Mouse (Mus musculus) stomach, embryonic 16.5 days (tissue): ENCODE measurements around the gene Srrt. TPM values are rescaled to one million over a fixed set of nuclear protein-coding genes. Genes with fewer than 3 reads are reported as not detected.

Experiments
- ATAC-seq: fragments of 200-750 bp; cut with Nextera tagmentation; 2 replicates; pipeline ENCODE4 v1.8.0; 2017; ENCODE audit warnings: moderate number of reproducible peaks, moderate TSS enrichment; ENCODE audit not compliant: insufficient read depth, low FRiP score
- H3K27ac ChIP-seq: fragments of 300-500 bp; sonication (generic); 2 replicates; pipeline ENCODE4 v1.5.1; 2014; ENCODE audit warnings: low read length
- H3K27me3 ChIP-seq: fragments of 300-500 bp; sonication (generic); 2 replicates; pipeline ENCODE4 v1.6.1; 2014; ENCODE audit warnings: low read length, control low read depth, mixed read lengths; ENCODE audit not compliant: control insufficient read depth, insufficient read depth
- H3K36me3 ChIP-seq: fragments of 300-500 bp; sonication (generic); 2 replicates; pipeline ENCODE4 v1.6.1; 2014; ENCODE audit warnings: low read length; ENCODE audit not compliant: control insufficient read depth, insufficient read depth
- H3K4me1 ChIP-seq: fragments of 300-500 bp; sonication (generic); 2 replicates; pipeline ENCODE4 v1.6.1; 2014; ENCODE audit warnings: low read length, control low read depth, mixed read lengths; ENCODE audit not compliant: control insufficient read depth, insufficient read depth
- H3K4me2 ChIP-seq: fragments of 300-500 bp; sonication (generic); 2 replicates; pipeline ENCODE4 v1.6.1; 2014; ENCODE audit warnings: low read depth, low read length, mixed read lengths
- H3K4me3 ChIP-seq: fragments of 300-500 bp; sonication (generic); replicated peaks from 2 replicates; pipeline ENCODE4 v1.5.1; 2014; ENCODE audit warnings: mild to moderate bottlenecking, low read length
- H3K9ac ChIP-seq: fragments of 300-500 bp; sonication (generic); 2 replicates; pipeline ENCODE4 v1.6.1; 2014; ENCODE audit warnings: low read length
- H3K9me3 ChIP-seq: fragments of 300-500 bp; sonication (generic); replicated peaks from 2 replicates; pipeline ENCODE4 v1.6.1; 2016; ENCODE audit warnings: low read length, control low read depth; ENCODE audit not compliant: control insufficient read depth
- WGBS: fragments of 180-500 bp; shearing (Covaris S2); extraction: QIAGEN DNeasy Blood & Tissue Kit; methylation state at CpG from one replicate; pipeline ENCODE4 v1.1.7; 2014; 5-methylcytosine and 5-hydroxymethylcytosine counted together
- polyA plus RNA-seq: library from polyadenylated mRNA; unstranded; fragments of >200 nt; fragmentation: Nextera tagmentation; extraction: Ambion mirVana; gene quantifications from 2 replicates; pipeline ENCODE4 v1.2.1, GENCODE M21; 2015

Gene Srrt
- polyA plus RNA-seq, 1 experiment from 2014 or later = 113 TPM

- Histone ChIP-seq H3K4me2 (peak overlapping the region; percentile 93), H3K27me3 (peaks cover 4% of the 10 kb centered on the region; the same call in 1 of the 2 replicates), H3K4me1 (peaks cover 17% of the 10 kb centered on the region), H3K36me3 (peaks cover 33% of the 10 kb centered on the region), H3K9ac (peak overlapping the region; percentile 82), H3K27ac (no peak overlapping the region), H3K9me3 (no peaks in the 10 kb centered on the region), H3K4me3 (peak overlapping the region; percentile 53; the same call in 1 of the 2 replicates)
- ATAC-seq = no peak
- 73% methylated on average over 9 of the region's 9 CpGs for WGBS
Observed at GRCm38 (mm10) chr5:137295296-137295695, 12.2 kb downstream of the Srrt start.

GRCm38 (mm10) chr5:137294744-137295093, 12.8 kb downstream of the Srrt start:
- Histone ChIP-seq H3K9ac (peak overlapping the region; percentile 82), H3K27ac (peak overlapping the region; percentile 95), H3K4me3 (peak overlapping the region; percentile 53), H3K36me3 (peaks cover 33% of the 10 kb centered on the region), H3K4me2 (peak overlapping the region; percentile 93), H3K4me1 (peaks cover 23% of the 10 kb centered on the region), H3K9me3 (no peaks in the 10 kb centered on the region), H3K27me3 (peaks cover 6% of the 10 kb centered on the region; the same call in 1 of the 2 replicates)
- peak; percentile 32; the same call in 1 of the 2 replicates for ATAC-seq
- 8% methylated on average over 18 of the region's 18 CpGs for WGBS

DNA sequence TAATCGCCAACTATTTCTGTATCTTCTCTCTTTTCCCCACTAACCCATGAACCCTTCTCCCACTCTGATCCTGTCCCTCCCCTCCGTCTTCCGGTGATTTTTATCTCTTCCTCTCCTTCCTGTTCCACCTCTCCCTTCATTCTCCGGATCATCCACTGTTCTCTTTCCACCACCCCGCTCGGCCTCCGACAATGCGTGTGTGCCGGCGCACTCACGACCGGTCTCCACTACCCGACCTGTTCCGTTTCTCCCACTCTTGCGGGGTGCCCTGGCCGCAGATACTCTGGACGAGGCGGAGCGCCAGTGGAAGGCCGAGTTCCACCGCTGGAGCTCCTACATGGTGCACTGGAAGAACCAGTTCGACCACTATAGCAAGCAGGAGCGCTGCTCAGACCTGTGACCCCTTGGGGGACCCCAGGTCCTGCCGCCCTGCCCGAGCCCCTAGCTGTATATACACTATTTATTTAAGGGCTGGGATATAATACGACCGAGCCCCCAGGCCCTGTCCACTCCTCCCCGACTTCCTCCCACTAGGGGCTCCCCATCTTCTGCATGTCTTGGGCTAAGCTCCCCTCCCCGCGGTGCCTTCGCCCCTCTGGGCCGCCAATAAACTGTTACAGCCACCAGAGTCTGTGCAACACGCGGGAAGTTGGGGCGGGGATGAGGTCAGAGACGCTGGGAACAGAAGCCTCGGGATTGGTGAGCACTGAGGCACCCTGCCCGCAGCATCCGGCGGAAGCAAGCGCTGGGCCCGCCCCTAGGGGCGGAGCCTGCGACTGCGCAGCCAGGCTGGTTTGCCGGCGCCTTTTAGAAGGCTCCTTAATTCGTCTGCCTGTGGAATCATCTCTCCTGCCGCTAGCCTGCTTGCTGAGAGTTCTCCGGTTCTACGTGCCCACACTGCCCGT, 13.4 kb downstream of the Srrt start, which contains the start of gene Ufsp1:
TSS of gene Ufsp1 (plus strand) at position 791 of the 905 bp plus-strand sequence.
- peak; percentile 94 for ATAC-seq
- Histone ChIP-seq H3K4me1 (peaks cover 29% of the 10 kb centered on the region), H3K27ac (peak within 1 kb of the TSS; percentile 95), H3K9me3 (no peaks in the 10 kb centered on the region), H3K9ac (peak within 1 kb of the TSS; percentile 86), H3K4me3 (peak within 1 kb of the TSS; percentile 53), H3K27me3 (peaks cover 13% of the 10 kb centered on the region), H3K4me2 (peak within 1 kb of the TSS; percentile 93), H3K36me3 (peaks cover 29% of the 10 kb centered on the region)
- WGBS = under 1% methylated on average over 52 of the region's 52 CpGs

- under 1% methylated on average over 14 of the region's 15 CpGs for WGBS
- Histone ChIP-seq H3K4me3 (peak overlapping the region; percentile 53), H3K36me3 (peaks cover 26% of the 10 kb centered on the region), H3K9ac (peak overlapping the region; percentile 86), H3K27me3 (peaks cover 20% of the 10 kb centered on the region), H3K4me2 (peak overlapping the region; percentile 93), H3K9me3 (no peaks in the 10 kb centered on the region), H3K4me1 (peaks cover 36% of the 10 kb centered on the region), H3K27ac (peak overlapping the region; percentile 95)
- peak; percentile 60 for ATAC-seq
Observed at GRCm38 (mm10) chr5:137293282-137293681, 14.2 kb downstream of the Srrt start.

- Histone ChIP-seq H3K4me2 (no peak overlapping the region), H3K27ac (no peak overlapping the region), H3K4me3 (no peak overlapping the region), H3K27me3 (peaks cover 34% of the 10 kb centered on the region), H3K36me3 (peaks cover 13% of the 10 kb centered on the region), H3K4me1 (peaks cover 49% of the 10 kb centered on the region), H3K9ac (no peak overlapping the region), H3K9me3 (no peaks in the 10 kb centered on the region)
- ATAC-seq = no peak
- WGBS = 75% methylated on average over 15 of the region's 15 CpGs
Observed at GRCm38 (mm10) chr5:137291381-137291926, 16.0 kb downstream of the Srrt start.

GRCm38 (mm10) chr5:137290677-137291076, 16.8 kb downstream of the Srrt start:
- Histone ChIP-seq H3K27ac (no peak overlapping the region), H3K9ac (0 out of 2 replicates have a peak overlapping the region, but pooled peaks have one; percentile 11), H3K4me2 (peak overlapping the region; percentile 16; the same call in 1 of the 2 replicates), H3K4me3 (no peak overlapping the region), H3K4me1 (peaks cover 49% of the 10 kb centered on the region), H3K9me3 (no peaks in the 10 kb centered on the region), H3K27me3 (peaks cover 34% of the 10 kb centered on the region), H3K36me3 (peaks cover 6% of the 10 kb centered on the region; the same call in 1 of the 2 replicates)
- 22% methylated on average over 15 of the region's 15 CpGs for WGBS
- ATAC-seq = no peak

GRCm38 (mm10) chr5:137289591-137290365, 17.7 kb downstream of the Srrt start:
- WGBS = 47% methylated on average over 13 of the region's 13 CpGs
- Histone ChIP-seq H3K36me3 (no peaks in the 10 kb centered on the region), H3K4me1 (peaks cover 42% of the 10 kb centered on the region), H3K4me3 (peak overlapping the region; percentile 46), H3K4me2 (peak overlapping the region; percentile 75), H3K27me3 (peaks cover 34% of the 10 kb centered on the region), H3K9me3 (no peaks in the 10 kb centered on the region), H3K27ac (no peak overlapping the region; the same call in 1 of the 2 replicates), H3K9ac (peak overlapping the region; percentile 66)
- no peak for ATAC-seq

GRCm38 (mm10) chr5:137288999-137289470, 18.4 kb downstream of the Srrt start:
- H3K36me3 ChIP-seq = no peaks in the 10 kb centered on the region
- peaks cover 39% of the 10 kb centered on the region for H3K4me1 ChIP-seq
- peaks cover 34% of the 10 kb centered on the region for H3K27me3 ChIP-seq
- H3K9me3 ChIP-seq = no peaks in the 10 kb centered on the region
- no peak for ATAC-seq
- peak overlapping the region; percentile 75 for H3K4me2 ChIP-seq
- 3% methylated on average over 25 of the region's 25 CpGs for whole genome bisulfite sequencing
- peak overlapping the region; percentile 46 for H3K4me3 ChIP-seq
- H3K9ac ChIP-seq = peak overlapping the region; percentile 66
- no peak overlapping the region; the same call in 1 of the 2 replicates for H3K27ac ChIP-seq
